Mouse (Mus musculus) c-Kit-negative CD71-positive TER-119-positive erythroid progenitor cells, embryonic 14.5 days (primary cell): ENCODE results near the gene Zfp385c.
A peak's percentile ranks its signal among the peaks of the same experiment; 100 is the strongest.

Experiments used
- DNase-seq: peaks from one replicate; pipeline ENCODE4 v3.0.0-alpha.2; 2013; ENCODE audit warnings: low read depth, low spot score

Zfp385c gene

DNA sequence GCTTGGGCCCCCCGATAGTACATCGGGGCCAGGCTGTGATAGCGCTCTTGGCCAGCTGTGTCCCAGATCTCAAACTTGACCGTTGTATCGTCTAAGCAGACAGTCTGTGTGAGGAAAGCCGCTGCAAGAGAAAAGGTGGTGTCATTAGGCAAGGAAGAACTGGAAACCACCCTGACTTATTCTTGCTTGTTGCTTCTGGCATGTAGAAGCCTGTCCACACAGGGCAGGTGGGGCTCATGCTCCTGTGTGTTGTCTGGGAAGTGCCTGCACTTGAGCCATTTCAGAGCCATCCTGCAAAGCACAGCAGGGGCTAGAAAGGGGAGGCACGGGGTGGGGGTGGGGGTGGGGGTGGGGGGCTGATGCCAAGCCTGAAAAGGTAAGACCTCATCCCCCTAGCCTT is 26.2 kb upstream of the Zfp385c start:
- DNase-seq, result no peak

DNA sequence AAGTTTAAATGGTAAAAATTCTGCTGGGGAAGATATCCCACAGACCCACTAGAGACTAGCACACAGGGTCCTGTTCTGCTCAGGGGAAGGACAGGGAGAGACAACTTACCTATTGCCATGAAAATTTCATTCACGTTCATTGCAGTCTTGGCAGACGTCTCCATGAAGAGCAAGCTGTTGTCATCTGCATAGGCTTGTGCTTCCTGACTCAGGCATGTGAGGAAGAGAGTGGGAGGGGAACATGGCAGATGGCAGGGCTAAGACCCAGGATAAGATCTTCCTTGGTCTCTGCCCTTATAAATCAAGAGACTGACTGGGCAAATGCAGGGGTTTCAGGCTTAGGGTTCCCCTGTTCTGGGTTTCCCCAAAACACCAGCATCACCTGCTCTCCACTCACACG is 24.4 kb upstream of the Zfp385c start:
- DNase-seq, result no peak

DNA sequence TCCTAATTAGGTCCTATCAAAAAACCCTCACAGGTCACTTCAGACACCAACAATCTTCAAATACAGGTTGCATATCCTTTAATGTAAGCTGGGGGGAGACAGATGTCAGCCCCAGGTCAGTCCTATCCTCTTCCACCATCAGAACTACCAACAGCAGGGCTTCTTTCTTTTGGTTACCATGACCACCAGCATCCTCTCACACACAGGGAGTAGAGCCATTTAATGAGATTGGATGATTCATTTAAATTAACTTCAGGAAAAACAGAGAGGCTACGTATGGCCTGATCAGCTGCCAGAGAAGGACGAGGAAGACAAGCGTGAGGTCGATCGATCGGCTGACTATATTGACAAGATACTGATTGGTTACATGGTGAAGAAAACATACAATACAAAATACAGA is 22.7 kb upstream of the Zfp385c start:
- DNase-seq, result no peak

DNA sequence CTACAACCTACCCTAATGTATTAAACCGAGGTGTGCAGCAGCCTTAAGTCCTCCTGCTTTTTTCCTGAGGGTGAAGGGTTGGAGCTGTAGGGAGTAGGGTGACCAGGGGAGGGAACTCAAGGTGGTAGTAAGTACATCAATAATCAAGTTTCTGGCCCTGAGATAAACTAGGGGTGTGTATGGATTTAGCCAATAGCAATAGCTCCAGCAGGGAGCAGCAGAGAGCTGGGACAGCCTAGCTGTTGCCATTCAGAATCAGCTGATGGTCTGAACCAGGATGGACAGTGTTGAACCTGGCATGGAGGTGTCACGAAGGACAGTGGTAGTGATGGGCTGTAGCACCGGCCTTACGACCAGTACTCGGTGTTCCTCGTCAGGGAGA is 22.3 kb upstream of the Zfp385c start:
- peak; percentile 65 for DNase-seq

DNA sequence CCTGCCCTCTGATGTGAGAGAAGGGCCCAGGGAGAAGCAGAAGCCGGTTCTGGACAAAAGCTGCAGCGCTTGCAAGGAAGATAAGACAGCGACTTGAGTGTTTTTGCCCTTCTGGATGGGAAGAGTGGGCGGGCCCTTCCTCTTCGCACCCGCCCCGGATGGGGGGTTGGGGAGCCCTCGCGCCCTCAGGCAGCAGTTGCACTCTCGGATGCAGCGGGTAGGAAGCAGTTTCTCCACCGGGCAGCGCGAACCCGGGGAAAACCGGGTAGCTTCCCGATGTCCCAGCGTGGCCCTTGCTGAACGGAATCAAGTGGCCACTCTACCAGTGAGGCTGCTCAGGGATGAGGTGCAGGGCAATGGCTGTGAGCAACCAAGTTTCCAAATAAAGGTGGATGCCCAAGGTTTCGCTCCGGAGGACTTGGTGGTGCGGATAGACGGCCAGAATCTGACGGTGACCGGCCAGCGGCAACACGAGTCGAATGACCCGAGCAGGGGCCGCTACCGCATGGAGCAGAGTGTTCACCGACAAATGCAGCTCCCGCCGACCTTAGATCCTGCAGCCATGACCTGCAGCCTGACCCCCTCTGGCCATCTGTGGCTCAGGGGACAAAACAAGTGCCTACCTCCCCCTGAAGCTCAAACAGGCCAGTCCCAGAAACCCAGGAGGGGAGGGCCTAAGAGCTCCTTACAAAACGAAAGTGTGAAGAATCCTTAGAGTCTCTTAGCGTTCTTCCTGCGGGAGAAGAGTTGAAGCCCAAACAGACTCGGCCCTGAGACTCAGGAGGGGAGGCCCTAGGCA is 21.7 kb upstream of the Zfp385c start, which contains the start of gene Hspb9:
TSS of gene Hspb9 (plus strand) at position 116 of the 799 bp plus-strand sequence.
- peak; percentile 36 for DNase-seq

DNA sequence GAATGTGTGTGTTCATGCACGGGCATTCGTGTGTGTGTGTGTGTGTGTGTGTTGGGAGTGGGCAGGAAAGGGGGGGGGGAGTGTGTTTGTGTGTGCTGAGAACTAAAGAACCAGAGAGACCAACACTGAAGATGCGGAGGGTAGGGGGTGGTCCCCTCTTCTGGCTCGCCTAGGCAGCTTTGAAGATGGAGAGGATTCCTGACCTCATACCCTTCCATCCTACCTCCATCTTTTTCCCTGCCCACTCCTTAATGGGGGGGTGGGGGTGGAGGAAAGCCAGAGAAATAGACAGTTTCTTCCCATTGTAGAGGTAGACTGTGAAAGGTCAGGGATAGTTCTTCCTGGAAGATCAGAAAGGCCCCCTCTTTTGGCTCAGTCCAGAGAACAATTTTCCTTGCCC is 20.9 kb upstream of the Zfp385c start:
- DNase-seq, result no peak

DNA sequence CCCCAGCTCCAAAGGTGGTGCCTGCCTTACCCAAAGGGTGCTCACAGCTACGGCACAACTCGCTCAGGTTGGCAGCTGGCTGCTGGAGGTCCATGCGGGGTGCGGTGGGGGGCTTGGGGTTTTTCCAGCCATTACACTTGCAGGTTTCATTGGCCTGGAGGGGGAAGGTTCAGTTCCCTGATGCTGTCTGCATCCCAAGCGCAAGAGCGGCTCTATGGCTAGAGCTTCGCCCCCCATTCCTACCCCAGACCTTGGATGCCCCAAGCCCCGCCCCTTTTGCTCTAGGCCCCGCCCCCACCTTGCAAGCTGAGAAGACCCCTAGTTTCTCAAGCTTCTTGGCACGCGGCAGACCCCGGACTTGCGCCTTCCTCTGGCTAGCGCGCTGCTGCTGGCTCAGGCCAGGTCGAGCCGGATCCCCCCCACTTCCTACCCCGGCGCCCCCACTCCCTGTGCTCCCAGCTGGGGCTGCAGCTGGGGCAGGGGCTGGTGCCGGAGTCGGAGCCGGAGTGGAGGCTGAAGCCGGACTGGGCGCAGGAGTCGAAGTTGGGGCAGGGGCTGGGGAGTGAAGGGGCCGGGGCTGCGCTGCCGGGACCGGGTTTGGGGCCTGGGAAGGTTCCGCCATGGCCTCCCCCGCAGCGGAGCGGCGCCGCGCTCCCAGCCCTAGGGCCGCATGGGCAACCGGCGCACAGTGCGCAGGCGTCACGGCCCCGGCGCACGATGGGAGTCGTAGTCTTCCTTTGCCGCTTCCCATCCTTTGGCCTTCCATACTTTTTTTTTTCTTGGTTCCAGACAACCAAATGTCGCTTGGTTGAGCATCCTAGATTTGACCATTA is 19.7 kb upstream of the Zfp385c start, which contains the start of gene Kat2a:
TSS of gene Kat2a (minus strand) at position 683 of the 833 bp plus-strand sequence.
- peak; percentile 47 for DNase-seq

DNA sequence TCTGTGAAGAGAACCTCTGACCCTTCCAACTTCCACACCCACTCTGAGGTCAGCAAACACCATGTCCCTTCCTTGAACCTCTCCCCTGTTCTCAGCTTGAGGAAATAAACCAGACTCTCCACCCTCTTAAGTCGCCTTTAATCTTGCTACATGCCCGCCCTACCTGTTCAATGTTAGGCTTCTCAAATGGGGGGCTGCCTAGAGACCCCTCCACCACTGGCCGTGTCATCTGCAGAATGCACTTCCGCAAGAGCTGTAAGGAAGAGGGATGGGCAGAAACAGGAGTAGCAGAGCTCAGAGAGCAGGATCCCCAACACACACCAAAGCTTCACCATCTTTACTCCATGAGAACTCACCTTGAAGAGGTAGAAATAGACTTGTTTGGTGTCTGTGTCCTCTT is 18.7 kb upstream of the Zfp385c start:
- no peak for DNase-seq

DNA sequence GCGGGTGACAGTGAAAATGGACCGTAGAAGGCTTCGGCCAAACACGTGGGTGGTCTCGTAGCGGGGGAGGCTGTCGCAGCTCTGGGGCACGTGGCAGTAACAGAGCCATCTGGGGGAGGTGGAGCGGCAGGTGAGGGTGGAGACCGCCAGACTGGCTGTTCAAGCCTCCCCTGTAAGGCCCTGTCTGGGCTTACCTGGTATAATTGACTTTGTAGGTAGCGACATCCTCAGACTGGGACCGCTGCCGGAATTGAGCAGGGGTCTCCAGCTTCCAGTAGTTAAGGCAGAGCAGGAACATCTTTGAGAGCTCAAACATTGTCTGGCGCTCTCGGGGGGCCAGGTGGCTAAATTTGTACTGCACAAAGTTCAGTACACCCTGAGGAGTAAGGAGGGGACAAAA is 18.3 kb upstream of the Zfp385c start:
- no peak for DNase-seq

DNA sequence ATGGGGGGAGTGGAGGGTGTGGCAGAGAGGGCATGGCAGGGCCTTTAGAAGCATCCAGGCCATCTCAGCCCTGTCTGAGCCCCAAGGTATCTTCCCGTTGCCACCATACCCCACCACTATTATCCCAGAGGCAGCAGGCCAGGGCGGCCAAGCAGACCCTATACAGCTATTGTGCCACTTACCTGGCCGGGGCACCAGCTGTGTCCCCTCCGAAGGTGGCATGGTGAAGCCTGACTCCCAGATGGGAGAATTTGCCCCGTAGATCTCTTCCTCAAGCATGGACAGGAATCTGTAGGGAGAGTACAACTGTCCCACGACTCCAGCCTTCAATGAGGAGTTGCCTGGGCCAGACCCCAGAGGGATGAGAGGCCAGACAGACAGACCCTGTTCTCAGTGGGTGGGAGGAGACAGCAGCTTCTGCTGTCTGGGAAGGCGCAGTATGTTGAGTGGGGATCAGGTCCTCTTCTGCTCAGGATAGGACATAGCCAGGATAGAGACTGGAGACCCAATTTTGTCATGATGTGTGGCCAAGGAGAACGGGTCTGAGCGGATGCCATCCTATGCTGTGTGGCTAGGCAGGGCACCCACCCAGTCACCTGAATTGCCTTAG is 17.1 kb upstream of the Zfp385c start:
- no peak for DNase-seq

DNA sequence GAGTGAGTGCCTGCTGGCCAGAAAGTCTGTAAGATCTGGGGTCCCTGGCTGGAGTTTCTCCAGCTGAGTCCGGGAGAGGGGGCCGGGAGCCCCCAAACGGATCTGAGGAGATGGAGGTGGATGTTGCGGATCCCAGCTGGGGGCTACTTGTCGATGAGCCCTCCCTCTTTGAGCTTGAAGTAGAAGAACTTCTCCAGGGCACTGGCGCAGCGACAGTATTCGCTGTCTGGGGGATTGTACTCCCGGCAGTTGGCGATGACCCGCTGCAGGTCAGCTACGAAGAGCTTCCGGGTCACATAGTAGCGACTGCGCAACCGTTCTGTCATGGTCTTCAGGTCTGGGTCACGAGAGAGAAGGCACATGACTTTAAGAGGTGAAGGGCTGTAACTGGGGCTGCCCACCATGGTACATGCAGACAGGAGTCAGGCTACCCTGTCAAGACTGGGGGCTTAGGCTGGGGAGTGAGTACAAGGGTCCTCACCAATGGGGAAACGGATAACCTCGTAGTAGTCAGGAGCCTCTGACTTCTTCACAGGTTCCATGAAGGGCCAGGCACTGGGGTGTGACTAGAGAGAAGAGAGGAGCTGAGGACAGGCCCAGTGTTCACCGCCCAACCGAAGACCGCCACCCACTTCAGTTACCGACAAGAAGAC is 13.0 kb upstream of the Zfp385c start:
- no peak for DNase-seq

DNA sequence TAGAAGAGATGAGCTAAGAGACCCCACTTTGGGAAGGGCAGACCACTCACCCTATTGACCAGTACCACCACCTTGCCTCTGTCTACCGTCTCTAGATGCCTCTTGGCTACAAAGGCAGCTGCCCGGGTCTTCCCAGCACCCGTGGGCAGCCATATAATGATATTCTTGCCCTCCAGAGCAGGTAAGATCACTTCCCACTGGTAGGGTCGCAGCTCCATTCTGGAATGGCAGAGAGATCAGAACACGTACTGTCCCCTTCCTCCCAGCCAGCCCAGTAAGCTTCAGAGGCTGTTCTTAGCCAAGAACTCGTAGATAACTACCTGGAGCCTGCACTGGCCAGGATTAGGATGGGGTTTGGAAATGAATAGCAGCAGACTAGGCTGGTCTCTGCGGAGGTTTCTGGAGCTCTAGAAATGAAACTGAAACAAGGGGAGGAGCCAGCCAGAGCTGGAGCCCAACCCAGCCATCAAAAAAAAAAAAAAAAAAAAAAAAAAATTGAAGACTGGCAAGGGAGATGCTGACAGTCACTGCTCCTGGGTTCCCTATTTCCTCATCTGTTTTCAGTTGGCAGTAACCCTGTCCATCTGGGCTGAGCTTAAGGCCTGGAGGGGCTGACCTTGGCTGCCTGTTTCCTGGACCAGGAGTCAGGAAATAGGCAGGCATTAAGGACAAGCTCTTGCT is 11.7 kb upstream of the Zfp385c start, which contains the start of gene Dhx58:
TSS of gene Dhx58 (minus strand) at position 421 of the 681 bp plus-strand sequence.
- no peak for DNase-seq

DNA sequence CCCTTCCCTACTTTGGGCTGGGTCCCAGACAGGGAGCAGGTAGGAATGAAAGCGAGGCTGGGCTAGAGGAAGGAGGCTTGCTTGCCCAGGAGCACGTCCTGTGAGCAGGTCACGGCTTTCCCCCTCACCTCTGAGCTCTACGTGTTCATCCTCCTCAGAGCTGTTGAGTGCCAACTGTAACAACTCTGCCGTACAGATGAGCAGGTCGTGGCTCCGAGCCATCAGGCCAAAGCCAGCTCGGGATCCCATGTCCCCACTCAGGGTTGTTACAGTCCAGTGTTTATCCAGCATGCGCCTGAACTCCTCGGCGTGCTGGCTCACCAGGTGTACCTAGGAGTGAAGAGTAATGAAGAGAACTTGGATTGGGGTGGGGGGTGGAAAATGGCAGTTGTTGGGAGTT is 11.1 kb upstream of the Zfp385c start:
- no peak for DNase-seq

DNA sequence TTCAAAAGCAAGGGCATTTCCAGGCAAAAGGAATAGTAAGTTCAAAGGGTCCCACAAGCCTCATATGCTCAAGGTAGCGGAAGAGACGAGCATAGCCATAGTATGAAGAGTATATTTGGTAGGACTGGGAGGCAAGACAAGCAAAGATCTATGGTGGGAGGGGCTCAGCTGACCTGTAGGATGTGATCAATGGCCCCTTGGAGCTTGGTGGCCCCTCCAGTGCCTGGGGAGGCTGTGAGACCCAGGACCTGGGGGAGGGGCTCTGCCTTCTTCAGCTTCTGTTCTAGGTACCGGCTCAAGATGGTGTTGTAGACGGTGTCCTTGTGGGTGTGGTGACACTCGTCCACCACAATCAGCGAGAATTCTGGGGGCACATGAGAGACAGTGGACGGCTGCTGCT is 10.7 kb upstream of the Zfp385c start:
- DNase-seq, result no peak

DNA sequence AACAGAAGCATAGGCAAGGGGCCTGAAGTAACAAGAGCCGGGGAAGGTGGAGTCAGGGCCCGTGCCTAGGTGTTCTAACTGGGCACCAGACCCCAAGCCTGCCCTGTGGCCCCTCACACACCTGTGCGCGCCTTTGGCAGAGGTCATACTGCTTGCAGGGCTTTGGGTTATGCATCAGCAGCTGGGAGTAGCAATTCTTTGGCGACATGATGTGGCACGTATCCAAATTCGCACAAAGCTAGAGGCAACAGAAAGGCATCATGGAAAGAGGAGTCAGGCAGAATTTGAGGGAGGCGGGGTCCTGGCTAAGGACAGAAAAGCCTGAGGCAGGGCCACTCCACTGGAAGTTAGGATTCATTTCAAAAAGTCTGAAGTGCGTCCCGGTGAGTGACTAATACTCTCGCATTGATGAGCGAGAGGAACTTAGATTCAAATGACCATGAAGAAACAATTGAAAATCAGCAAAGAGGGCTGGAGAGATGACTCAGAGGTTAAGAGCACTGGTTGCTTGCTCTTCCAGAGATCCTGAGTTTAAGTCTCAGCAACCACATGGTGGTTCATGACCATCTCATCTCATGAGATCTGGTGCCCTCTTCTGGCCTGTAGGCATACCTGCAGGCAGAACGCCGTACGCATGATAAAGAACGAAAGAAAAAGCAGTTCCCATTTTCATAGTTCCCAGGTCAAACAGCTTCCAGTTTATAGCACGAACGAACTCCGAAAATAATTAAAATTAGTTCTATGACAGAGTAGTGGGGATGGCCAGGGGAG is 10.0 kb upstream of the Zfp385c start:
- peak; percentile 56 for DNase-seq

DNA sequence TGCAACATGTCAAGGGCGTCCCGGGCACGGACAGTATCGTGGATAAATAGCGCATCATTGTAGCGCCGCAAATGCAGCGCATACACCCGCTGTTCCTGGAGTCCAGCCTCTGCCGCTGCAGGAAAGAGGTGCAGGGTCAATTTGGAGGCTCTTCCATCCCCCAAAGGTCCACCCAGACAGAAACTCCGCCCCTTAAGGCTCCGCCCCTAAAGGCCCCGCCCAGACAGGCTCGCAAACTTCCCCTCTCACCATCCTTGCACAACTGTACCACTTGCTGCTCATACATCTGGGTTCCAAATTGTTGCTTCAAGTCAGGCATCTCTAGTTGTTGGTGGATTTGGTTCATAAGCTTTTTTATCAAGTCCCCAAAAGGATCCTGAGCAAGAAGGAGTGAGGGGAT is 9.0 kb upstream of the Zfp385c start:
- no peak for DNase-seq

DNA sequence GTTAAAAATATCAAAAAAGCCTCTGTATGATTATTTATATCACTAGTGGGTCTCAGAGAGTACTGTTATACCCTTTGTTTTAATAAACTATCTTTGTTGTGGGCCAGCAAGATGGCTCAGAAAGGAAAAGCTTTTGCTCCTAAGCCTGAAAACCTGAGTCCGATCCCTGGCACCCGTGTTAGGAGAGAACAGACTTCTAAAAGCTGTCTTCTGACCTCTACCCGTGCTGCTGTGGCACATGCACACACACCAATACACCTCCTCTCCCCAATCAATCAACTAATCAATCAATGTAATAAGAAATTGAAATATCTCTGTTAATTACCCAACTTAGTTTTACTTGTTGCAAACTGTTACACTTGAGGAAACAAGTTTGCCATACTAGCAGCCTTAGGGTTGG is 8.5 kb upstream of the Zfp385c start:
- DNase-seq, result no peak

DNA sequence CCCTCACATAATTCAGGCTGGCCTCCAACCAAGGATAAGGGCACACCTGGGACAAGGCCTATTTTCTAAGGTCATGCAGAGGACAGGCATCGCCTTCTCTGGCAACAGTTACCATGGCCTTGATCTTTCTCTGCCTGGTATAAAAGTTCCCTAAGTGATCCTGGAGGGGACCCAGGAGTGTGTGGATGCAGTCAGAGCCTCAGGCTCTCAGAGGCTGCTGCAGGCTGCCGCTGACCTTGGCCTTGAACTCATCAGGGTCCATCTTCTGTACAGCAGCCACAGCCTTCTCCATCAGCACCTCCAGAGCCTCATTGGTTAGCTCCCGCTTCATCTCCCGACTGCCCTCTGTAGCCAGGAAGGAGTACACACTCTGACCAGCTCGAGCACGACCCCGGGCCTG is 5.7 kb upstream of the Zfp385c start:
- DNase-seq, result no peak

DNA sequence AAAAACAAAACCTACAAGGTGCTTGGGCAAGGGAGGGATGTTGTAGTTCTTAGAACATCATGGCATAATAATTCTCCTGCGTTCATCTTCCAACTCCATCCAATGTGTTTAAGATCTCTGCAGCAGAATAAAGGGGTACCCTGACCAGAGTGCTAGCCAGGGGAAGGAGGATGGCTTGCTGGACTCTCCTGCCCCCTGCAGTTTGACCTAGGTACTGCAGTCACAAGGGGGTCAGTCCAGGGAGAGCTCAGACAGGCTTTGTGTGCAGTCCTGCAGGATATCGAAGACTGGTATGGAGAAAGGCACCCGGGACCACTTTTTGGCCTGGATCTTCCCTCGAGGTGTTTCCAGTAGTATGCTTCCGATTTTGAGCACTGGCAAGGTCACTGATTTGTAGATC is 2.7 kb upstream of the Zfp385c start:
- DNase-seq, result no peak

DNA sequence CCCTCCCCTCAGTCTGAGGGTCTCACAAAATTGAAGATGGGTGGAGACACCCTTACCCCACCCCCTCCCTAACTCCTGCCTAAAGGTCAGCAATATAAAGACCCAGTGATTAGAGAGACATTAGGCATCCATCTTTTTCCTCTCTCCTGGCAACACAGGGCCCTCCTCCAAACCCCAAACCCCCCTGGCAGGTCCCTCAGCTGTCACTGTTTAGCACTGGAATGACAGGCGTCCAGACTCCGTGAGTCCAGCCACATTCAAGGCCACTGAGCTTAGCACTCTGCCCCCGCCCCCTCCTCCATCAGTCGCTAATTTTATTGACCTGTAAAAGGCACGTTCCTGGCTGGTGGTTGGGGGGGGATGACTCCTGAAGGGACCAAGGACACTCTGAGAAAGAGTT is 899 bp upstream of the Zfp385c start:
- DNase-seq, result no peak

DNA sequence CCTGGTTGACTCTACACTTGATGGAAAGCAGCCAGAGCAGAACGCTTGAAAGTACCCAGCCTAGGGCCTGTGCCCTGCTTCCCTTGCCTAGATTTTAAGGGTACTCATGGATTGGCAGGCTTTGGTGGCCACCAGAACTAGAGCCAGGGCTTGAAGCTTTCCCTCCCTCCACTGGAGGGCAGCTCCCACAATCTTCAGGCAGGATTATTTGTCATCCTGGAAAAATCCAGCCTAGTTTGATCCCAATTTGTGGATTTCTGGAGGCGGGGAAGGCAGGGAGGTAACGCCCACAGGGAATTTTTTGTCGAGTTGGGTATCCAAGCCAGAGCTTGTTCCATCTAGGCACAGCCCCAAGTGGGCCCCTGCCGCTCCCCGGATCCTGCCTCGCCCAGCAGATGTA is 1.9 kb downstream of the Zfp385c start:
- DNase-seq, result no peak
